Mouse (Mus musculus) liver, embryonic 14.5 days (tissue): ENCODE results near the gene Cspg5. TPM values are rescaled to one million over a fixed set of nuclear protein-coding genes. Genes with fewer than 3 reads are reported as not detected.

Experiments
- ATAC-seq: fragments of 200-750 bp; cut with Nextera tagmentation; 2 replicates; pipeline ENCODE4 v1.8.0; 2017; ENCODE audit warnings: moderate number of reproducible peaks, mild to moderate bottlenecking, moderate library complexity; ENCODE audit not compliant: insufficient read depth
- DNase-seq, 3 experiments: peaks; one replicate each; pipeline ENCODE4 v3.0.0-alpha.2; 2012 to 2013; ENCODE audit warnings: low read depth in 3 of 3, low spot score in 3 of 3
- H3K27ac ChIP-seq: fragments of 300-500 bp; sonication (generic); 2 replicates; pipeline ENCODE4 v1.5.1; 2014; ENCODE audit warnings: moderate library complexity, mild to moderate bottlenecking, control low read depth, inconsistent platforms
- H3K27me3 ChIP-seq: fragments of 300-500 bp; sonication (generic); 2 replicates; pipeline ENCODE4 v1.6.1; 2014; ENCODE audit warnings: mild to moderate bottlenecking, low read length, moderate library complexity; ENCODE audit not compliant: control insufficient read depth, insufficient read depth
- H3K36me3 ChIP-seq: fragments of 300-500 bp; sonication (generic); replicated peaks from 2 replicates; pipeline ENCODE4 v1.6.1; 2014; ENCODE audit warnings: low read depth; ENCODE audit not compliant: control insufficient read depth, insufficient read depth
- H3K4me1 ChIP-seq, 2 experiments: fragments of 200-500 bp in 1 of 2; fragments of 300-500 bp in 1 of 2; sonication (generic) in 1 of 2; replicated peaks; 2 replicates each; pipeline ENCODE4 v1.6.1; 2012 to 2014; ENCODE audit warnings: antibody characterized with exemption in 1 of 2, inconsistent platforms in 1 of 2, low read length in 1 of 2; ENCODE audit not compliant: control insufficient read depth in 2 of 2, insufficient read depth in 2 of 2
- H3K4me2 ChIP-seq: fragments of 300-500 bp; sonication (generic); 2 replicates; pipeline ENCODE4 v1.6.1; 2014; ENCODE audit warnings: low read depth, mild to moderate bottlenecking, control low read depth, moderate library complexity
- H3K4me3 ChIP-seq, 2 experiments: fragments of 200-500 bp in 1 of 2; fragments of 300-500 bp in 1 of 2; sonication (generic) in 1 of 2; 2 replicates each; pipeline ENCODE4 v1.5.1; 2012 to 2014; ENCODE audit warnings: low read depth in 2 of 2, low read length in 2 of 2, mild to moderate bottlenecking in 2 of 2, control low read depth in 1 of 2, inconsistent platforms in 1 of 2, moderate library complexity in 1 of 2; ENCODE audit not compliant: insufficient read depth in 1 of 2
- H3K9ac ChIP-seq: fragments of 300-500 bp; sonication (generic); replicated peaks from 2 replicates; pipeline ENCODE4 v1.6.1; 2014; ENCODE audit warnings: mild to moderate bottlenecking, control low read depth, moderate library complexity
- H3K9me3 ChIP-seq: fragments of 300-500 bp; sonication (generic); 2 replicates; pipeline ENCODE4 v1.6.1; 2016; ENCODE audit warnings: low read length, mixed read lengths; ENCODE audit not compliant: control insufficient read depth
- CTCF ChIP-seq: IDR thresholded peaks from 2 replicates; pipeline ENCODE4 v1.5.1; 2016; ENCODE audit warnings: antibody characterized with exemption, low read depth, control low read depth
- EP300 ChIP-seq: IDR thresholded peaks from 2 replicates; pipeline ENCODE4 v1.6.1; 2016; ENCODE audit warnings: antibody characterized with exemption, low read depth
- WGBS: fragments of 180-500 bp; shearing (Covaris S2); extraction: QIAGEN DNeasy Blood & Tissue Kit; methylation state at CpG from one replicate; pipeline ENCODE4 v1.1.7; 2014; ENCODE audit not compliant: insufficient replicate concordance; 5-methylcytosine and 5-hydroxymethylcytosine counted together
- polyA plus RNA-seq, 2 experiments: library from polyadenylated mRNA; depleted of rRNA in 1 of 2; stranded (reverse) in 1 of 2; unstranded in 1 of 2; fragments of >200 nt; fragmentation: Nextera tagmentation in 1 of 2; extraction: Ambion mirVana in 1 of 2; gene quantifications; 2 replicates each; pipeline versions ENCODE4 v1.2.1 to v1.2.3; 2012 to 2014

Gene Cspg5
- polyA plus RNA-seq, 2 experiments: 0.13 TPM

GRCm38 (mm10) chr9:110284075-110284697 is 40.6 kb downstream of the Cspg5 start:
- DNase-seq (no peak), ATAC-seq (no peak)
- no peak overlapping the region for H3K27ac ChIP-seq
- no peaks in the 10 kb centered on the region for H3K4me1 ChIP-seq
- H3K9me3 ChIP-seq: no peaks in the 10 kb centered on the region
- TF ChIP-seq EP300: no peak
- no peak overlapping the region for H3K9ac ChIP-seq
- H3K36me3 ChIP-seq: no peaks in the 10 kb centered on the region
- H3K27me3 ChIP-seq: no peaks in the 10 kb centered on the region
- WGBS: 80% methylated on average over 8 of the region's 10 CpGs
- H3K4me3 ChIP-seq: no peak overlapping the region
- no peak overlapping the region for H3K4me2 ChIP-seq

DNA sequence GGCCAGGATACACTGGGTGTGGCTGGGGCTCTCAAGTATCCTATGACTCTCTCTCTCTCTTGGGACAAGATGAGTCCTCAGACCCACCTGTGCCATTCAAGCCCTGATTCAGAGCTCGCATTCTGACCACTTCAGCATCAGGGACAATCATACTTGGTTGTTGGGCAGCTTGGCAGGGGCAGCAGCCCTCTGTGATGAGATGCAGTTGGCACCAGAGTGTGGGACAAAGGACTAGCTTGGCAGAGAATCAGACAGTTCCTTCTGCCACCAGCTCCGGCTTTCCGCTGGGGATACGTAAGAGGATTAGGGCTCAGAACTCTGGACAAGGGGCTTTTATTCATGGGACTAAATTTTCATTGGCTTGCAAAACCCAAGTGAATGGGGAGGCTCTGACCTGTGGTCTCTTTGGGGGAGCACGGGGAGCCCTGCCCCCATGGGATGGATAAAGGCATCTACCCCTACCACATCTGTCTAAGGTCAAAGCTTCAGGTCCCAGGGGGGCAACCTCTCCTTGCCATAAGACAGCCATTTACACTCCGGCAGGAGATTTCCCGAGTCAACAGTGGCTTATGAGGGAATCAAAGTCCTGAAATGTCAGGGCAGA is 43.8 kb downstream of the Cspg5 start:
- no peak for TF ChIP-seq CTCF
- TF ChIP-seq EP300: no peak
- 74% methylated on average over 7 of the region's 7 CpGs for WGBS
- no peak overlapping the region for H3K4me2 ChIP-seq
- H3K27me3 ChIP-seq: no peaks in the 10 kb centered on the region
- no peak for DNase-seq
- no peaks in the 10 kb centered on the region for H3K9me3 ChIP-seq
- H3K9ac ChIP-seq: no peak overlapping the region
- no peaks in the 10 kb centered on the region for H3K36me3 ChIP-seq
- H3K27ac ChIP-seq: no peak overlapping the region
- H3K4me1 ChIP-seq: no peaks in the 10 kb centered on the region
- no peak overlapping the region for H3K4me3 ChIP-seq
- no peak for ATAC-seq

GRCm38 (mm10) chr9:110293254-110293718 is 49.7 kb downstream of the Cspg5 start:
- H3K9ac ChIP-seq: no peak overlapping the region
- 66% methylated on average over 12 of the region's 12 CpGs for WGBS
- no peaks in the 10 kb centered on the region for H3K27me3 ChIP-seq
- TF ChIP-seq CTCF: no peak
- TF ChIP-seq EP300: no peak
- H3K4me2 ChIP-seq: no peak overlapping the region
- no peaks in the 10 kb centered on the region for H3K4me1 ChIP-seq
- no peak overlapping the region for H3K27ac ChIP-seq
- no peaks in the 10 kb centered on the region for H3K9me3 ChIP-seq
- ATAC-seq (no peak), DNase-seq (no peak)
- H3K4me3 ChIP-seq: no peak overlapping the region
- H3K36me3 ChIP-seq: no peaks in the 10 kb centered on the region

GRCm38 (mm10) chr9:110293873-110294415 is 50.4 kb downstream of the Cspg5 start:
- H3K4me1 ChIP-seq: no peaks in the 10 kb centered on the region
- TF ChIP-seq EP300 (no peak), CTCF (no peak)
- no peak overlapping the region for H3K9ac ChIP-seq
- H3K4me2 ChIP-seq: no peak overlapping the region
- no peak overlapping the region for H3K4me3 ChIP-seq
- 77% methylated on average over 13 of the region's 13 CpGs for WGBS
- H3K9me3 ChIP-seq: no peaks in the 10 kb centered on the region
- no peak overlapping the region for H3K27ac ChIP-seq
- ATAC-seq (no peak), DNase-seq (no peak)
- no peaks in the 10 kb centered on the region for H3K36me3 ChIP-seq
- no peaks in the 10 kb centered on the region for H3K27me3 ChIP-seq

DNA sequence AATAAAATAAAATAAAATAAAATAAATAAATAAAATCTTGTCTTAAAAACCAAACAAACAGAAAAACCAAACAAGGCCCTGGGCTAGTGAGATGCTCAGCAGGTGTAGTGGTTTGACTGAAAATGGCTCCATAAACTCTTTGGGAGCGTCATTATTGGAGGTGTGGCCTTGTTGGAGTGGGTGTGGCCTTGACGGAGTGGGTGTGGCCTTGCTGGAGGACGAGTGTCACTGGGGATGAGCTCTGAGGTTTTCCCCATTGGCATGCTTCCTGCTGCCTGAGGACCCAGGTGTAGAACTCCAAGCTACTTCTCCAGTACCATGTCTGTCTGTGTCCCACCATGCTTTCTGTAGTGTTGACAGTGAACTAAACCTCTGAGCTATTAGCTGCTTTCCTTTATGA is 51.2 kb downstream of the Cspg5 start:
- TF ChIP-seq CTCF (no peak), EP300 (no peak)
- Histone ChIP-seq H3K9ac (no peak overlapping the region), H3K9me3 (no peaks in the 10 kb centered on the region), H3K4me2 (no peak overlapping the region), H3K4me1 (no peaks in the 10 kb centered on the region), H3K27me3 (no peaks in the 10 kb centered on the region), H3K27ac (no peak overlapping the region), H3K36me3 (no peaks in the 10 kb centered on the region), H3K4me3 (no peak overlapping the region)
- DNase-seq (no peak), ATAC-seq (no peak)
- 27% methylated on average over 3 of the region's 3 CpGs for WGBS
